9 mouse cellular contexts compared by ENCODE assay signal in the genomic region with DNA sequence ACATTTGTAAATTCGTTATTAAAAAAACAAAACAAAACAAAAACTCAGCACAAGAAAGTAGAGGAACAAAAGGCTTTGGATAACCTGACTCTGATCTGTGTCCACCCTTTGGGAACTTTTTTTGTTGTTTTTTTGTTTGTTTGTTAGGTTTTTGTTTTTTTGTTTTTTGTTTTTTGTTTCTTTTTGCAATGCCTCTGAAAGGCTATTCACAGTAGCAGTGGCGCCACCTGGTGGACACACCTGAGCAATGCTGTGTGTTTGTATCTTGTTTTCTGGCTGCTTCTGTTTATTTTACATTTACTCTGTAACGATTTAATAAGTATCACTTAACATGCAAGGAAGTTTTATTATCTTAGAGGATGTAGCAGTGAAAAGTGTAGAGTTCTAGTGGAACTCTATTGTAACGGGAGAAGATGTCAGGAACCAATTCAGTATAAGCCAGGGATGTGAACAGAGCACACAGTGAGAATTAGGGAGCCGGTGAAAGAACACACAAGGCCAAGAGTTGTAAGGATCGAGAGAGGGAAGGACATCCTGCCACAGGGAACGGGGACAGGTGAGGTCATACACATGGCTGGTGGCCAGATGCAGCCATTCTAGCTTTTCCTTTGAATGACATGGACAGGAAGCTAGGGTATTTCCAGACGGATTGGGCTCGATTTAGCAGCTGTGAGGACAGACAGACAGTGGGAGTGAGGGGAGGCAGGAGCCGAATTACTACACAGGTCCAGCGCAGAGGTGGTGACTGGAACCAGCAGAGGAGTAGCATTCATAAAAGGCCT. TPM values are rescaled to one million over a fixed set of nuclear protein-coding genes. Genes with fewer than 3 reads are reported as not detected.
DNase-seq lines count a peak whose midpoint lies in the region; ATAC-seq and TF ChIP-seq lines count a peak whose summit lies in the region.
"Had no signal": no experiment of that assay in that cellular context is flagged by ENCODE, and none has a peak within 500 bp of the region (broad histone marks: within the 10 kb centered on the region; RNA-seq: fewer than 3 reads in every experiment).

No protein-coding gene starts in this region.

- peak overlapping the region; percentile 87 for H3K4me2 ChIP-seq in heart, embryonic 16.5 days (ENCODE audit: low read depth, low read length)
- H3K4me2 ChIP-seq: lung, embryonic 15.5 days had no signal

- WGBS in embryonic facial prominence, embryonic 10.5 days: 61% methylated on average over 11 of the region's 11 CpGs
- WGBS in heart, embryonic 16.5 days: 40% methylated on average over 11 of the region's 11 CpGs

- ATAC-seq in heart, embryonic 16.5 days (replicated peaks; ENCODE audit: extremely low read depth, insufficient read depth, low FRiP score): no peak
- peak; percentile 53 for ATAC-seq in megakaryocyte, adult 5-6 weeks (ENCODE audit: poor library complexity, severe bottlenecking)
- no peak for ATAC-seq in erythroblast, adult 5-6 weeks (replicated peaks; ENCODE audit: low FRiP score, poor library complexity, severe bottlenecking)

- no peak overlapping the region for H3K9ac ChIP-seq in ES-E14 (ENCODE audit: insufficient read depth, low read depth, low read length, poor library complexity, severe bottlenecking)
- H3K9ac ChIP-seq in heart, embryonic 16.5 days (ENCODE audit: low read length): peak overlapping the region; percentile 21; the same call in 1 of the 2 replicates
- H3K9ac ChIP-seq: lung, embryonic 15.5 days had no signal

- H3K27ac ChIP-seq in ES-E14 (ENCODE audit: insufficient read depth, low read depth, low read length, poor library complexity, severe bottlenecking): no peak overlapping the region
- H3K27ac ChIP-seq in embryonic facial prominence, embryonic 10.5 days (replicated peaks): no peak overlapping the region
- H3K27ac ChIP-seq in heart, embryonic 16.5 days (ENCODE audit: low read length): 0 out of 2 replicates have a peak overlapping the region, but pooled peaks have one; percentile 29
- H3K27ac ChIP-seq: lung, embryonic 15.5 days had no signal

- no peaks in the 10 kb centered on the region for H3K9me3 ChIP-seq in ES-E14 (ENCODE audit: control insufficient read depth, insufficient read depth, low read depth, low read length)
- no peaks in the 10 kb centered on the region for H3K9me3 ChIP-seq in embryonic facial prominence, embryonic 10.5 days
- no peaks in the 10 kb centered on the region for H3K9me3 ChIP-seq in heart, embryonic 16.5 days (replicated peaks; ENCODE audit: control insufficient read depth, low read length)
- H3K9me3 ChIP-seq: lung, embryonic 15.5 days had no signal

- DNase-seq in ES-E14 (ENCODE audit: low read depth, low spot score): peak; percentile 44
- DNase-seq in adrenal gland, adult 8-10 months: peak; percentile 61
- DNase-seq in embryonic facial prominence, embryonic 10.5 days (ENCODE audit: low spot score): peak; percentile 75
- DNase-seq in layer of hippocampus, adult 9-10 months (ENCODE audit: low spot score): peak; percentile 82
- DNase-seq in right cerebral cortex, postnatal 36 days (ENCODE audit: low spot score in 2 of 2): peak; percentile 45 to 69

- peaks cover 61% of the 10 kb centered on the region for H3K27me3 ChIP-seq in embryonic facial prominence, embryonic 10.5 days (replicated peaks; ENCODE audit: low read depth, poor library complexity, severe bottlenecking)
- H3K27me3 ChIP-seq in heart, embryonic 16.5 days (ENCODE audit: control insufficient read depth, insufficient read depth, low read length): peaks cover 16% of the 10 kb centered on the region

- in situ Hi-C loops in ES-E14 (cut with MboI; ENCODE audit: low sequenced_read_pairs in 2 of 2, unreplicated experiment in 2 of 2): no loop called here

- H3K4me3 ChIP-seq in ES-E14 (ENCODE audit: insufficient read depth in 1 of 2, low read depth in 1 of 2, low read length in 2 of 2, poor library complexity in 1 of 2, severe bottlenecking in 1 of 2): no peak overlapping the region
- no peak overlapping the region; the same call in 1 of the 2 replicates for H3K4me3 ChIP-seq in embryonic facial prominence, embryonic 10.5 days
- H3K4me3 ChIP-seq in heart, embryonic 16.5 days (ENCODE audit: low read length): no peak overlapping the region
- H3K4me3 ChIP-seq: lung, embryonic 15.5 days had no signal

- peaks cover 10% of the 10 kb centered on the region; the same call in 1 of the 2 replicates for H3K36me3 ChIP-seq in ES-E14 (ENCODE audit: control insufficient read depth, insufficient read depth, low read length, poor library complexity, severe bottlenecking)
- peaks cover 11% of the 10 kb centered on the region for H3K36me3 ChIP-seq in embryonic facial prominence, embryonic 10.5 days (replicated peaks)
- H3K36me3 ChIP-seq in heart, embryonic 16.5 days (ENCODE audit: control insufficient read depth, insufficient read depth): no peaks in the 10 kb centered on the region
- H3K36me3 ChIP-seq: lung, embryonic 15.5 days had no signal

- peaks cover 0 to 5% of the 10 kb centered on the region in 2 experiments; a peak in 1 of 4 replicates for H3K4me1 ChIP-seq in ES-E14 (ENCODE audit: control insufficient read depth in 2 of 2, insufficient read depth in 2 of 2, low read length in 2 of 2, poor library complexity in 1 of 2)
- peaks cover 39% of the 10 kb centered on the region for H3K4me1 ChIP-seq in embryonic facial prominence, embryonic 10.5 days
- peaks cover 18% of the 10 kb centered on the region for H3K4me1 ChIP-seq in heart, embryonic 16.5 days (ENCODE audit: control insufficient read depth, insufficient read depth, low read length)

TF ChIP-seq in ES-E14, 5 proteins besides CTCF, POLR2A, EP300 and RAD21:
- TF ChIP-seq ZNF384 (IDR thresholded peaks at IDR 0.05; ENCODE audit: low read depth, low read length) (peak; percentile 52; the same call in 1 of the 2 replicates), HCFC1 (IDR thresholded peaks at IDR 0.05; ENCODE audit: borderline replicate concordance, insufficient read depth, low read length) (no peak), CHD2 (IDR thresholded peaks at IDR 0.05; ENCODE audit: low read depth, low read length) (no peak), MAFK (IDR thresholded peaks at IDR 0.05; ENCODE audit: insufficient read depth, low read depth, low read length) (no peak), ZC3H11A (IDR thresholded peaks at IDR 0.05; ENCODE audit: borderline replicate concordance, low read depth, low read length) (peak; percentile 95)

RNA-seq across cellular contexts. Expression of gene Rgs16, which starts 2.4 kb away (rescaled TPM):
- 4.5 and 8.6 TPM in 2 replicates for total RNA-seq in ES-E14 (2012; rRNA removed)
- total RNA-seq in adrenal gland, adult 8-10 months (2022): 10 to 100 TPM in 1 of 4 experiments, 1 to 10 TPM in 3; 2.5 to 18.0 (median 4.7) TPM
- 7.9 and 9.5 TPM in 2 replicates for polyA plus RNA-seq in embryonic facial prominence, embryonic 10.5 days (2016; fragmentation: Nextera tagmentation; extraction: Ambion mirVana)
- 6.4 and 6.6 TPM in 2 replicates for polyA plus RNA-seq in heart, embryonic 16.5 days (2015; fragmentation: Nextera tagmentation; extraction: Ambion mirVana)
- total RNA-seq in megakaryocyte, adult 5-6 weeks (2015): not detected in 2 replicates
- total RNA-seq in megakaryocyte, adult 5-6 weeks (2017): not detected in 2 replicates
- not detected in 2 replicates for total RNA-seq in erythroblast, adult 5-6 weeks (2015; ENCODE audit: low replicate concordance)
- 0.56 TPM in 1 of 2 replicates, not detected in the other for total RNA-seq in erythroblast, adult 5-6 weeks (2017; ENCODE audit: low replicate concordance)

RNA-seq across cellular contexts. Expression of gene Rnasel, which starts 6.7 kb away (rescaled TPM):
- total RNA-seq in ES-E14 (2012; rRNA removed): 0.11 TPM in 1 of 2 replicates, not detected in the other
- 10 to 100 TPM in 3 of 4 experiments, 1 to 10 TPM in 1; 9.7 to 25.3 (median 16.9) TPM for total RNA-seq in adrenal gland, adult 8-10 months (2022)
- polyA plus RNA-seq in embryonic facial prominence, embryonic 10.5 days (2016; fragmentation: Nextera tagmentation; extraction: Ambion mirVana): 8.0 and 9.5 TPM in 2 replicates
- polyA plus RNA-seq in heart, embryonic 16.5 days (2015; fragmentation: Nextera tagmentation; extraction: Ambion mirVana): 22.1 and 28.2 TPM in 2 replicates
- total RNA-seq in megakaryocyte, adult 5-6 weeks (2015): 50.2 and 54.4 TPM in 2 replicates
- total RNA-seq in megakaryocyte, adult 5-6 weeks (2017): 60.5 and 74.1 TPM in 2 replicates
- 171 and 180 TPM in 2 replicates for total RNA-seq in erythroblast, adult 5-6 weeks (2015; ENCODE audit: low replicate concordance)
- total RNA-seq in erythroblast, adult 5-6 weeks (2017; ENCODE audit: low replicate concordance): 259 and 394 TPM in 2 replicates
